Mouse (Mus musculus) stomach, postnatal 0 days (tissue): ENCODE data around the gene Cox6a1.

Source experiments
- CTCF ChIP-seq: IDR thresholded peaks from 2 replicates; pipeline ENCODE4 v1.5.1; 2016; ENCODE audit warnings: antibody characterized with exemption, low read depth, mild to moderate bottlenecking, moderate library complexity
- EP300 ChIP-seq: optimal IDR thresholded peaks from 2 replicates; pipeline ENCODE3; 2016; ENCODE audit warnings: antibody characterized with exemption

DNA sequence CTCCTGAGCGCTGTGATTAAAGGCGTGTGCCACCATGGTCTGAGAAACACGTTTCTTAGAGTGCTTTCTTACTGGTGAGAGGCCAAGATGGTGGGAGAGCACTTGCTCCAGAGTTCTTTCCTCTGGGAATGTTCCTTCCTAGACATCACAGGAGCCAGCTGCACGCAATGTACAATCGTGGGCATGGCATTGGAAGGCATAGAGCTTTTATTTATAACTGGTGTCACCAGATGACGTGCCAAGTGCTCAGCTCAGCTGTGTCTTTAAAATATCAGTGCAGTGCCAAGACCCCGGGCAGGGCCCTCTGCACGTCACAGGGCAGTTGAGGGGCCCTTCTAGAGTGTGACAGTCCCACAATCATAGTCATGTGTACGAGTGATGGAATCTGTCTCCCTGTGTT lies 17.8 kb downstream of the Cox6a1 start:
- TF ChIP-seq CTCF (no peak), EP300 (no peak)
